Mouse (Mus musculus) heart, postnatal 4 days (tissue): ENCODE data around the gene Gabbr2. TPM values are rescaled to one million over a fixed set of nuclear protein-coding genes. Genes with fewer than 3 reads are reported as not detected.

Experiments used
- total RNA-seq, 2 experiments: library from RNA; stranded (reverse); gene quantifications; 2 replicates each; pipeline ENCODE4 v1.2.3; 2021

Gene Gabbr2
- total RNA-seq, 2 experiments from 2014 or later = 0.19 TPM; not detected in 1

Other genes starting within 250 kb of the Gabbr2 start
- 1 to 10 TPM; 5.1 to 5.5 TPM for gene Anks6, start 65.6 kb upstream of the Gabbr2 start, total RNA-seq
- gene Galnt12, start 100.0 kb upstream of the Gabbr2 start, total RNA-seq = 1 to 10 TPM in 1 of 2 experiments, under 1 TPM in 1; 0.83 to 1.4 TPM
- gene Col15a1, start 216.3 kb upstream of the Gabbr2 start, total RNA-seq = 100 to 1,000 TPM; 165 to 183 TPM